In the genomic region with DNA sequence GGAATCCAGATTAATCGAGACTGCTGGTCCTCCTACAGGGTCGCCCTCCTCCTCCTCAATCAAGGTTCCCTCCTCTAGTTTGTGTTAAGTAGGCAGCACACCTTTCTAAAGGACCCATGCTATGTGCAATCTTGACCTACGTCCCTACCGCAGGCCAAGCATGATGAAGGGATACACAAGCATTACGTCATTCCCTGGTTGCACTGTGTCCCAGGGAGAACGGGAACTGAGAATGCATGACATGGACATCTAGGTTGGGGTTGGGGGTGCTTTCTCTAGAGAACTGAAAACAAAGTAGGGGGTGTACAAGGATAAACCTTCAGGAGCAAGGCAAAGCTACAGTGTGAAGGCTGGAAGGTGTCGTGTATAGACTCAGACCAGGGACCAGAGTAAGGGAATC, we compare ENCODE assay signal across 20 mouse cellular contexts. TPM values are rescaled to one million over a fixed set of nuclear protein-coding genes. Genes with fewer than 3 reads are reported as not detected.
A peak's percentile ranks its signal among the peaks of the same experiment; 100 is the strongest.
DNase-seq lines count a peak whose midpoint lies in the region; ATAC-seq and TF ChIP-seq lines count a peak whose summit lies in the region.
"Had no signal": no experiment of that assay in that cellular context is flagged by ENCODE, and none has a peak within 500 bp of the region (broad histone marks: within the 10 kb centered on the region; RNA-seq: fewer than 3 reads in every experiment).

No protein-coding gene starts in this region.

- H3K27ac ChIP-seq in liver, postnatal 0 days (ENCODE audit: low read depth), result peak overlapping the region; percentile 55; the same call in 1 of the 2 replicates
- no peak overlapping the region for H3K27ac ChIP-seq in liver, embryonic 11.5 days (ENCODE audit: low read depth, low read length)
- H3K27ac ChIP-seq in hindbrain, embryonic 14.5 days, result no peak overlapping the region
- no peak overlapping the region for H3K27ac ChIP-seq in hindbrain, embryonic 16.5 days (ENCODE audit: low read depth, low read length)
- H3K27ac ChIP-seq: embryonic facial prominence, embryonic 10.5 days; gastrocnemius, adult 2 months; heart, adult 2 months; hindbrain, embryonic 10.5 days; hindbrain, embryonic 15.5 days had no signal

- no peak overlapping the region for H3K4me2 ChIP-seq in liver, postnatal 0 days (ENCODE audit: low read depth, low read length)
- no peak overlapping the region for H3K4me2 ChIP-seq in liver, embryonic 11.5 days
- H3K4me2 ChIP-seq in hindbrain, embryonic 14.5 days (replicated peaks), result no peak overlapping the region
- no peak overlapping the region for H3K4me2 ChIP-seq in hindbrain, embryonic 16.5 days (ENCODE audit: low read length)
- H3K4me2 ChIP-seq: heart, embryonic 12.5 days; hindbrain, embryonic 15.5 days had no signal

- 67% methylated on average over 7 of the region's 7 CpGs for WGBS in liver, postnatal 0 days (ENCODE audit: insufficient replicate concordance)
- 87% methylated on average over 7 of the region's 7 CpGs for WGBS in liver, embryonic 11.5 days
- 93% methylated on average over 7 of the region's 7 CpGs for WGBS in hindbrain, embryonic 14.5 days
- 94% methylated on average over 7 of the region's 7 CpGs for WGBS in hindbrain, embryonic 16.5 days

- no peak overlapping the region for H3K4me3 ChIP-seq in liver, postnatal 0 days (ENCODE audit: low read depth, low read length)
- no peak overlapping the region for H3K4me3 ChIP-seq in liver, embryonic 11.5 days (ENCODE audit: low read depth, low read length)
- peak overlapping the region; percentile 39 for H3K4me3 ChIP-seq in megakaryocyte, embryonic 14.5 days (replicated peaks)
- no peak overlapping the region for H3K4me3 ChIP-seq in hindbrain, embryonic 14.5 days (replicated peaks; ENCODE audit: low read length)
- H3K4me3 ChIP-seq in hindbrain, embryonic 16.5 days (ENCODE audit: low read length), result no peak overlapping the region
- H3K4me3 ChIP-seq: embryonic facial prominence, embryonic 10.5 days; gastrocnemius, adult 2 months; heart, adult 2 months; heart, embryonic 12.5 days; hindbrain, embryonic 10.5 days; hindbrain, embryonic 15.5 days had no signal

- DNase-seq in liver, postnatal 0 days, result no peak
- DNase-seq in liver, embryonic 11.5 days (ENCODE audit: low spot score), result no peak
- peak; percentile 14 for DNase-seq in brain, adult 2 months (ENCODE audit: low read depth, low spot score)
- no peak for DNase-seq in hindbrain, embryonic 14.5 days (ENCODE audit: low spot score)
- DNase-seq: adrenal gland, postnatal 10 days; cerebellum, adult 18-20 months; cerebellum, adult 9-11 months; gastrocnemius, adult 2 months; gastrocnemius, postnatal 36 days; heart, adult 2 months had no signal

- H3K9me3 ChIP-seq in liver, postnatal 0 days (ENCODE audit: low read length), result no peaks in the 10 kb centered on the region
- H3K9me3 ChIP-seq in liver, embryonic 11.5 days (ENCODE audit: control insufficient read depth, low read length), result no peaks in the 10 kb centered on the region
- H3K9me3 ChIP-seq in megakaryocyte, embryonic 14.5 days, result no peaks in the 10 kb centered on the region
- H3K9me3 ChIP-seq in hindbrain, embryonic 14.5 days (ENCODE audit: control insufficient read depth, low read length), result no peaks in the 10 kb centered on the region
- no peaks in the 10 kb centered on the region for H3K9me3 ChIP-seq in hindbrain, embryonic 16.5 days (ENCODE audit: control insufficient read depth, low read length)
- H3K9me3 ChIP-seq: embryonic facial prominence, embryonic 10.5 days; heart, embryonic 12.5 days; hindbrain, embryonic 10.5 days; hindbrain, embryonic 15.5 days had no signal

- ATAC-seq in liver, postnatal 0 days, result peak; percentile 60
- no peak for ATAC-seq in liver, embryonic 11.5 days (replicated peaks; ENCODE audit: low FRiP score)
- ATAC-seq in hindbrain, embryonic 14.5 days (ENCODE audit: low FRiP score), result no peak
- ATAC-seq in activated CD4-positive, CD25-positive, alpha-beta regulatory T cell, adult 4 months, result no peak
- no peak for ATAC-seq in hindbrain, embryonic 16.5 days
- ATAC-seq: forebrain, embryonic 14.5 days; inflammation-experienced regulatory T-cells, adult 6 months had no signal

- no peak for TF ChIP-seq CTCF in liver, postnatal 0 days (IDR thresholded peaks at IDR 0.05; ENCODE audit: low read depth)

- H3K36me3 ChIP-seq in liver, postnatal 0 days (replicated peaks; ENCODE audit: insufficient read depth, low read length), result peaks cover 34% of the 10 kb centered on the region
- H3K36me3 ChIP-seq in liver, embryonic 11.5 days (ENCODE audit: control insufficient read depth, insufficient read depth, low read length), result peaks cover 15% of the 10 kb centered on the region; the same call in 1 of the 2 replicates
- peaks cover 69% of the 10 kb centered on the region for H3K36me3 ChIP-seq in megakaryocyte, embryonic 14.5 days (replicated peaks; ENCODE audit: low read length)
- H3K36me3 ChIP-seq in hindbrain, embryonic 14.5 days (replicated peaks; ENCODE audit: control insufficient read depth, insufficient read depth), result peaks cover 51% of the 10 kb centered on the region
- H3K36me3 ChIP-seq in hindbrain, embryonic 16.5 days (ENCODE audit: control insufficient read depth, insufficient read depth, low read length), result peaks cover 33% of the 10 kb centered on the region

- no peak for TF ChIP-seq EP300 in liver, postnatal 0 days (IDR thresholded peaks at IDR 0.05; ENCODE audit: low read depth)

- no peaks in the 10 kb centered on the region for H3K27me3 ChIP-seq in liver, postnatal 0 days (ENCODE audit: insufficient read depth, low read length)
- no peaks in the 10 kb centered on the region for H3K27me3 ChIP-seq in liver, embryonic 11.5 days (replicated peaks; ENCODE audit: control insufficient read depth, insufficient read depth, low read length)
- H3K27me3 ChIP-seq in megakaryocyte, embryonic 14.5 days (replicated peaks), result no peaks in the 10 kb centered on the region
- no peaks in the 10 kb centered on the region for H3K27me3 ChIP-seq in hindbrain, embryonic 14.5 days (ENCODE audit: control insufficient read depth, insufficient read depth, low read length)
- no peaks in the 10 kb centered on the region for H3K27me3 ChIP-seq in hindbrain, embryonic 16.5 days (replicated peaks; ENCODE audit: control insufficient read depth, insufficient read depth, low read length)
- H3K27me3 ChIP-seq: CH12.LX; heart, embryonic 12.5 days; hindbrain, embryonic 15.5 days had no signal

- H3K9ac ChIP-seq in liver, postnatal 0 days (replicated peaks), result no peak overlapping the region
- no peak overlapping the region for H3K9ac ChIP-seq in liver, embryonic 11.5 days (ENCODE audit: low read depth, low read length)
- no peak overlapping the region for H3K9ac ChIP-seq in hindbrain, embryonic 14.5 days
- no peak overlapping the region for H3K9ac ChIP-seq in hindbrain, embryonic 16.5 days (ENCODE audit: low read depth, low read length)
- H3K9ac ChIP-seq: heart, embryonic 12.5 days; hindbrain, embryonic 15.5 days had no signal

- peaks cover 28% of the 10 kb centered on the region for H3K4me1 ChIP-seq in liver, postnatal 0 days (ENCODE audit: insufficient read depth)
- H3K4me1 ChIP-seq in liver, embryonic 11.5 days (replicated peaks; ENCODE audit: control insufficient read depth, insufficient read depth, low read length), result peaks cover 10% of the 10 kb centered on the region
- H3K4me1 ChIP-seq in megakaryocyte, embryonic 14.5 days, result peaks cover 82% of the 10 kb centered on the region
- H3K4me1 ChIP-seq in hindbrain, embryonic 14.5 days (replicated peaks; ENCODE audit: control insufficient read depth, insufficient read depth, low read length), result no peaks in the 10 kb centered on the region
- no peaks in the 10 kb centered on the region for H3K4me1 ChIP-seq in hindbrain, embryonic 16.5 days (ENCODE audit: control insufficient read depth, insufficient read depth, low read depth, low read length)
- H3K4me1 ChIP-seq: heart, embryonic 12.5 days; hindbrain, embryonic 10.5 days; hindbrain, embryonic 15.5 days had no signal

RNA-seq across cellular contexts. Expression of gene Arrb2, which starts 9.4 kb away (rescaled TPM):
- 20.0 and 21.8 TPM in 2 replicates for polyA plus RNA-seq in liver, postnatal 0 days (2015; fragmentation: Nextera tagmentation; extraction: Ambion mirVana)
- 31.5 and 35.9 TPM in 2 replicates for polyA plus RNA-seq in liver, embryonic 11.5 days (2014; fragmentation: Nextera tagmentation; extraction: Ambion mirVana)
- 1,596 and 3,155 TPM in 2 replicates for polyA plus RNA-seq in megakaryocyte, embryonic 14.5 days (2012; ENCODE audit: insufficient read depth, low replicate concordance)
- 55.9 and 61.2 TPM in 2 replicates for polyA plus RNA-seq in hindbrain, embryonic 14.5 days (2014; fragmentation: Nextera tagmentation; extraction: Ambion mirVana)
- polyA plus RNA-seq in activated CD4-positive, CD25-positive, alpha-beta regulatory T cell, adult 4 months (2017; shearing (Covaris generic)), result 100 to 1,000 TPM in 1 of 2 experiments, 10 to 100 TPM in 1; 99.3 to 129 TPM
- 54.9 and 55.6 TPM in 2 replicates for polyA plus RNA-seq in hindbrain, embryonic 16.5 days (2015; fragmentation: Nextera tagmentation; extraction: Ambion mirVana)

RNA-seq across cellular contexts. Expression of gene Med11, which starts 9.8 kb away (rescaled TPM):
- 14.3 and 15.1 TPM in 2 replicates for polyA plus RNA-seq in liver, postnatal 0 days (2015; fragmentation: Nextera tagmentation; extraction: Ambion mirVana)
- 33.8 and 36.2 TPM in 2 replicates for polyA plus RNA-seq in liver, embryonic 11.5 days (2014; fragmentation: Nextera tagmentation; extraction: Ambion mirVana)
- polyA plus RNA-seq in megakaryocyte, embryonic 14.5 days (2012; ENCODE audit: insufficient read depth, low replicate concordance), result 47.7 and 52.0 TPM in 2 replicates
- polyA plus RNA-seq in hindbrain, embryonic 14.5 days (2014; fragmentation: Nextera tagmentation; extraction: Ambion mirVana), result 41.8 and 45.8 TPM in 2 replicates
- 10 to 100 TPM; 86.3 to 91.9 TPM for polyA plus RNA-seq in activated CD4-positive, CD25-positive, alpha-beta regulatory T cell, adult 4 months (2017; shearing (Covaris generic))
- 42.9 and 46.3 TPM in 2 replicates for polyA plus RNA-seq in hindbrain, embryonic 16.5 days (2015; fragmentation: Nextera tagmentation; extraction: Ambion mirVana)

RNA-seq across cellular contexts. Expression of gene Zmynd15, which starts 17.4 kb away (rescaled TPM):
- 0.59 and 0.70 TPM in 2 replicates for polyA plus RNA-seq in liver, postnatal 0 days (2015; fragmentation: Nextera tagmentation; extraction: Ambion mirVana)
- 0.19 and 0.58 TPM in 2 replicates for polyA plus RNA-seq in liver, embryonic 11.5 days (2014; fragmentation: Nextera tagmentation; extraction: Ambion mirVana)
- polyA plus RNA-seq in megakaryocyte, embryonic 14.5 days (2012; ENCODE audit: insufficient read depth, low replicate concordance), result 2.1 and 3.6 TPM in 2 replicates
- 0.50 and 0.95 TPM in 2 replicates for polyA plus RNA-seq in hindbrain, embryonic 14.5 days (2014; fragmentation: Nextera tagmentation; extraction: Ambion mirVana)
- not detected for polyA plus RNA-seq in activated CD4-positive, CD25-positive, alpha-beta regulatory T cell, adult 4 months (2017; shearing (Covaris generic))
- 0.86 and 1.3 TPM in 2 replicates for polyA plus RNA-seq in hindbrain, embryonic 16.5 days (2015; fragmentation: Nextera tagmentation; extraction: Ambion mirVana)
- polyA plus RNA-seq: inflammation-experienced regulatory T-cells, adult 6 months had no signal

RNA-seq across cellular contexts. Expression of gene Cxcl16, which starts 17.9 kb away (rescaled TPM):
- polyA plus RNA-seq in liver, postnatal 0 days (2015; fragmentation: Nextera tagmentation; extraction: Ambion mirVana), result 9.2 and 9.4 TPM in 2 replicates
- polyA plus RNA-seq in liver, embryonic 11.5 days (2014; fragmentation: Nextera tagmentation; extraction: Ambion mirVana), result 0.91 and 1.6 TPM in 2 replicates
- polyA plus RNA-seq in megakaryocyte, embryonic 14.5 days (2012; ENCODE audit: insufficient read depth, low replicate concordance), result 1.4 and 23.1 TPM in 2 replicates
- polyA plus RNA-seq in hindbrain, embryonic 14.5 days (2014; fragmentation: Nextera tagmentation; extraction: Ambion mirVana), result 7.8 and 10.2 TPM in 2 replicates
- under 1 TPM in 1 of 2 experiments, not detected in 1; 0.36 TPM for polyA plus RNA-seq in activated CD4-positive, CD25-positive, alpha-beta regulatory T cell, adult 4 months (2017; shearing (Covaris generic))
- 6.0 and 7.3 TPM in 2 replicates for polyA plus RNA-seq in hindbrain, embryonic 16.5 days (2015; fragmentation: Nextera tagmentation; extraction: Ambion mirVana)

RNA-seq across cellular contexts. Expression of gene Pelp1, which starts 32.1 kb away (rescaled TPM):
- polyA plus RNA-seq in liver, postnatal 0 days (2015; fragmentation: Nextera tagmentation; extraction: Ambion mirVana), result 6.1 and 6.4 TPM in 2 replicates
- polyA plus RNA-seq in liver, embryonic 11.5 days (2014; fragmentation: Nextera tagmentation; extraction: Ambion mirVana), result 48.5 and 51.2 TPM in 2 replicates
- 30.9 and 36.1 TPM in 2 replicates for polyA plus RNA-seq in megakaryocyte, embryonic 14.5 days (2012; ENCODE audit: insufficient read depth, low replicate concordance)
- polyA plus RNA-seq in hindbrain, embryonic 14.5 days (2014; fragmentation: Nextera tagmentation; extraction: Ambion mirVana), result 29.9 and 33.0 TPM in 2 replicates
- polyA plus RNA-seq in activated CD4-positive, CD25-positive, alpha-beta regulatory T cell, adult 4 months (2017; shearing (Covaris generic)), result 1 to 10 TPM; 6.5 to 8.1 TPM
- 31.7 and 37.0 TPM in 2 replicates for polyA plus RNA-seq in hindbrain, embryonic 16.5 days (2015; fragmentation: Nextera tagmentation; extraction: Ambion mirVana)

Comparison
In these comparisons a context has a peak if more than half of its experiments do, and no peak if none do; other contexts are left out.
1. RNA of gene Arrb2, which starts 9.4 kb away (polyA plus RNA-seq): 1,596 to 3,155 TPM in megakaryocyte, embryonic 14.5 days; 99.3 to 129 TPM in activated CD4-positive, CD25-positive, alpha-beta regulatory T cell, adult 4 months, 55.9 to 61.2 TPM in hindbrain, embryonic 14.5 days, 54.9 to 55.6 TPM in hindbrain, embryonic 16.5 days, 31.5 to 35.9 TPM in liver, embryonic 11.5 days and 20.0 to 21.8 TPM in liver, postnatal 0 days; every median in the first group is over 10 times any median in the second.